13 mouse cellular contexts compared by ENCODE assay signal in genomic region chr10:67487496-67487895, GRCm38 (mm10). TPM values are rescaled to one million over a fixed set of nuclear protein-coding genes. Genes with fewer than 3 reads are reported as not detected.
DNase-seq lines count a peak whose midpoint lies in the region; ATAC-seq and TF ChIP-seq lines count a peak whose summit lies in the region.
"Had no signal": no experiment of that assay in that cellular context is flagged by ENCODE, and none has a peak within 500 bp of the region (broad histone marks: within the 10 kb centered on the region; RNA-seq: fewer than 3 reads in every experiment).

No protein-coding gene starts in this region.

- intact Hi-C loops in left cerebral cortex, postnatal 14 days (cut with DNase I): no loop called here
- intact Hi-C loops in left cerebral cortex, postnatal 4 days (cut with DNase I): no loop called here

- no peak overlapping the region for H3K4me2 ChIP-seq in kidney, postnatal 0 days (ENCODE audit: low read length)

- no peak for TF ChIP-seq CTCF in kidney, postnatal 0 days (IDR thresholded peaks at IDR 0.05; ENCODE audit: low read depth)

- 0 out of 2 replicates have a peak, but pooled peaks have one; percentile 40 for ATAC-seq in kidney, postnatal 0 days (replicated peaks; ENCODE audit: low FRiP score, low read depth)
- ATAC-seq: hindbrain, postnatal 0 days had no signal

- H3K9me3 ChIP-seq in kidney, postnatal 0 days (replicated peaks; ENCODE audit: low read length): no peaks in the 10 kb centered on the region

- no peaks in the 10 kb centered on the region for H3K4me1 ChIP-seq in kidney, postnatal 0 days (replicated peaks; ENCODE audit: insufficient read depth, low read length)

- no peak overlapping the region for H3K4me3 ChIP-seq in kidney, postnatal 0 days (replicated peaks; ENCODE audit: low read depth, low read length)

- H3K27me3 ChIP-seq in kidney, postnatal 0 days (ENCODE audit: insufficient read depth, low read length): no peaks in the 10 kb centered on the region

- 78% methylated on average over 7 of the region's 7 CpGs for WGBS in kidney, postnatal 0 days

- no peaks in the 10 kb centered on the region for H3K36me3 ChIP-seq in kidney, postnatal 0 days (ENCODE audit: insufficient read depth, low read length)

- H3K9ac ChIP-seq in kidney, postnatal 0 days (ENCODE audit: low read depth, low read length): no peak overlapping the region

- DNase-seq in adrenal gland, adult (ENCODE audit: inconsistent age in 2 of 2, low spot score in 1 of 2): peak; percentile 28 to 55
- no peak for DNase-seq in adrenal gland, postnatal 4 days (ENCODE audit: low spot score in 2 of 2)
- peak; percentile 21 to 36 for DNase-seq in left cerebral cortex, postnatal 14 days (ENCODE audit: low spot score in 2 of 2)
- DNase-seq in left cerebral cortex, postnatal 4 days: no peak
- DNase-seq in kidney, postnatal 0 days (ENCODE audit: low spot score): no peak
- peak; percentile 50 for DNase-seq in telencephalon, adult 2 months (ENCODE audit: low read depth, low spot score)
- DNase-seq in thymus, postnatal 0 days (ENCODE audit: low spot score): no peak
- DNase-seq in lung, postnatal 10 days: no peak
- DNase-seq: cerebellum, adult 18-20 months; liver; lung, postnatal 36 days; spleen, adult 18-20 months had no signal

- no peak overlapping the region for H3K27ac ChIP-seq in kidney, postnatal 0 days
- H3K27ac ChIP-seq: hindbrain, postnatal 0 days had no signal

RNA-seq across cellular contexts. Expression of gene Egr2, which starts 47.8 kb away (rescaled TPM):
- 1 to 10 TPM; 1.6 to 2.1 TPM for total RNA-seq in adrenal gland, postnatal 4 days (2021)
- 10 to 100 TPM in 1 of 2 experiments, 1 to 10 TPM in 1; 7.1 to 10.5 TPM for total RNA-seq in left cerebral cortex, postnatal 14 days (2021)
- total RNA-seq in left cerebral cortex, postnatal 4 days (2021): 1 to 10 TPM; 2.4 to 4.1 TPM
- 0.82 and 0.88 TPM in 2 replicates for polyA plus RNA-seq in kidney, postnatal 0 days (2015; fragmentation: Nextera tagmentation; extraction: Ambion mirVana)
- polyA plus RNA-seq in thymus, postnatal 0 days (2015; fragmentation: Nextera tagmentation; extraction: Ambion mirVana): 8.7 and 10.7 TPM in 2 replicates

Comparison
In these comparisons a context has a peak if more than half of its experiments do, and no peak if none do; other contexts are left out.
1. DNase-seq: peak in adrenal gland, adult (2 of 2), left cerebral cortex, postnatal 14 days (2 of 2) and telencephalon, adult 2 months (single experiment); none in adrenal gland, postnatal 4 days (0 of 2), left cerebral cortex, postnatal 4 days (single experiment), kidney, postnatal 0 days (single experiment), thymus, postnatal 0 days (single experiment) and lung, postnatal 10 days (single experiment).